Mouse (Mus musculus) adipocyte (in vitro differentiated cells): Measurements from ENCODE around the gene Tmem185b.

Experiments
- DNase-seq: peaks from one replicate; pipeline ENCODE4 v3.0.0-alpha.2; 2016; ENCODE audit warnings: low spot score

Gene Tmem185b

DNA sequence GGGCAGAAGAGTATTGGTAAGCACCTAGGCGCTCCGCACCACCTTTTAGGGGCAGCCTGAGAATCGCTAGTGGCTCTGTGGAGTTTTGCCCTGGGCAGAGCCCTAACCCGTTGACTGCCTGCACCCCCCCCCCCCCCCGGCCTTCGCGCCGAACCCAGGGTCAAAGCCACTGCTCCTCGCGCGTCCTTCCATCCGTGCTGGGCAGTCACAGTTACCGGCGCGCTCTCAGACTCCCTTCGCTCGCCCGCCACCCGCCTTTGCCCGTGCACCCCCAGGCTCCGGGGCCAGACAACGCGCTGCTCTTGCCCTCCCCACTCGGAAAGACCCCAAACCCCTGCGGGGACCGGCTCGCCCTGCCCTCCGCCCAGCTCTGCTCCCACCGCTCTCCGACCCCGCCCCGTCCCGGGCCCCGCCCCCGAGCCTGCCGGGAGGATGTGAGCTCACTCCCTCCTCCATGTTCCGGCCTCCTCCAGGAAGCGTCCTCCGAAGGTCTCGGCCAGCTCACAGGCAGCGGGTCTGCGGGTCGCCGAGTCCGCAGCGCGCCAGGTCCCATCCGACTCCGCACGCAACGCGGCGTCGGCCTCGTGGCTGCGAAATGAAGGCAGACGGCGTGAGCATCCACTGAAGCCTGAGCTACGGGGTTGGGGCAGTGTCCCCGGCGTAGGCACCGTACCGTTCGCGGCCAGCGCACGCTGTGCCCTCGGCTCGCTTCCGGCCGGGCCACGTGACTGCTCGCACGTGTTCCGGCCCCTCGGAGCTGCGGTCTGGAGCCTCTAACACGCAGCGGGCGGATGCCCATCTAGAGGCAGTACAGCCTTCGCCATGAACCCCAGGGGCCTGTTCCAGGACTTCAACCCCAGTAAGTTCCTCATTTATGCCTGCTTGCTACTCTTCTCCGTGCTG is at the start of gene Tmem185b:
TSS of gene Tmem185b (plus strand) at position 472 of the 903 bp plus-strand sequence.
- DNase-seq: peak; percentile 53

DNA sequence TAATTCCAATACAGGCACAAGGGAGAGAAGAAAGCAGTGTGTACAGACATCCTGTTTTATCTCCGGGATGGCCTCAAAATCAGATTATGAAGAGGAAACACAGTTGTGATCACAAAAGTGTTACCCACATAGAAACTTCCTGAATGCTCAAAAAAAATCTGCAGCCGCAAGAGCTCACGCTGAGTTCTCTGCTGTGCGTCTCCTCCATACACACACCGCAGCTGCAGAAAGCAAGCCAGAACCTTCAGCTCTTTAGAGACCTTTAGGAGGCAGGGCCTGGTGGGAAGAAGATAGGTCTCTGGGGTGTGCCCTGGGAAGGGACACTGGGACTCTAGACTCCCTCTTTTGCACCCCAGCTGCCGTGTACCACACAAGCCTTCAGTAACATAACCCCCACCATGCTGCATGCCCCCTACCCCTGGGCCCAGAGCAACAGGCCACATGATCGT is 49.0 kb upstream of the Tmem185b start:
- no peak for DNase-seq

DNA sequence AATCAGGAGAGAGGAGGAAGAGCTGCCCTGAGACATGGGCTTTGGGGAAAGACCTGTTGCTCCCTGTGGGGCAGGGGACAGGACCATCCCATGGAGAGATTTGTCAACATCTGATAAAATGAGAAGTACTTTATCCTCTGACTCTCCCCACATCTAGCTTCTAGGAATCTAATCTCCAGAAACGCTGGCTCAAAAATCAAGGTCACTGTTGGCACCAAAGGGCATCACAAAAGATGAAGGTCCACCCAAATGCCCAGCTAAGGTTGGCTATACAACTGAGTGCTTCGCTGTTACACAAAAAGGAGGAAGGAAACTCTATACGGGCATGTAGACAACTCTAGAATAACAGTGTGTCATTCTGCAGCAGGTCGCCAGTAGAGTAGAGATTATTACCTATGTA is 46.3 kb upstream of the Tmem185b start:
- DNase-seq: no peak

DNA sequence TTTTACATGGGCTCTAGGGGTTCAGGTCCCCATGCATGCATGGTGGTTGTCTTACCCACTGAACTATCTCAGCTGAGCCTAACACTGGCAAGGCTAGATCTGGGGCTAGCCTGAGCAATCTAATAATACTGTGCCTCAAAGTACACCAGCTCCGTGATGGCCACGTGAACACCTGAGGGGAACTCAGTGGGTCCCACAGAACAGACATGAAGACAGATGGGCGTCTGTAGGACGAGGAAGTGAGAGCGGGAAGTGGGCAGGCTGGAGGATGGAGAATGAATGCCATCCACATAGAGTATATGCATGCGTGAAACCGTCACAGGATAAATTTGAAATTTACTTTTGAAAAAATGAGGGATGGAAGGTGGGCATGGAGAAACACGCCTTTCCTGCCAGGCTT is 45.3 kb upstream of the Tmem185b start:
- no peak for DNase-seq

DNA sequence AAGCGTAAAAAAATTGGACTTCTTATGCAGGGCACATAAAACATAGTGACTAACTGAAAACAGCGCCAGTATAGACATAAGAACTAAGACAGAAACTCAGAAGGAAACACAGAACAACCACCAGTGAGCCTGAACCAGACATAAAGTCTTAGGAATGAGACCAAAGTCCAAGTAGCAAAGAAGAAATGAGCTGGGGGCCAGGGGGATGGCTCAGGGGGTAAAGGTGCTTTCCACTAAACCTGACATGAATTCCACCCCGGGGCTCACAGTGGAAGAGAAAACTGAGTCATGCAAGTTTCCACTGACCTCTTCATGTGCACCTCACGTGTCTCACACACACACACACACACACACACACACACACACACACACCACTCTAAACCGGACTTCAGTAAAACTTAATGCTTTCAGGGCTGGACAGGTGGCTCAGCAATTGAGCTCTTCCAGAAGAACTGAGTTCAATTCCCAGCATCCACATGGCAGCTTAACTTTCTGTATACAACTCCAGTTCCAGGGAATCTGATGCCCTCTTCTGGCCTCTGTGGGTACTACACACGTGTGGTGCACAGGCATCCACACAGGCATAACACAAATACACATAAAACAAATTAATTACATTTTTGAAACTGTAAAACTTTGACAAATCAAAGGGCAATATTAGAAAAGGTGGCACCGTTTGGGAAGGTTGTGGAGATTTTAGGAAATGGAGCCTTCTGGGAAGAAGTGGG is 44.6 kb upstream of the Tmem185b start:
- DNase-seq: no peak

DNA sequence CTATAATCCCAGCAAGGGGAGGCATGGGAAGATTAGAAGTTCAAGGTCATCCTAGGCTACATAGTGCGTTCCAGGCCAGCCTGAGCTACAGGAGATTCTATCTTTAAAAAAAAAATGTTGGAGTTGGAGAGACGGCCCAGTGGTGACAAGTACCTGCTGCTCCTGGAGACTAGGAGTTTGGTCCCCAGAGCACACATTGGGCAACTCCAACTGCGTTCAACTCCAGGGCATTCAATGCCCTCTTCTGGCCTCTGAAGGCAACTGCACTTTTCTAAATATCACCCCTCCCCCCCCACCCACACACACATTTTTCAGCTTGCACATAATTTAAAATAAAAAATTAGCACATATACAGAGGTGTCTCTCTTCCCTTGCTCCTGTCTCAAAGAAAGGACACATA is 43.1 kb upstream of the Tmem185b start:
- peak; percentile 44 for DNase-seq

DNA sequence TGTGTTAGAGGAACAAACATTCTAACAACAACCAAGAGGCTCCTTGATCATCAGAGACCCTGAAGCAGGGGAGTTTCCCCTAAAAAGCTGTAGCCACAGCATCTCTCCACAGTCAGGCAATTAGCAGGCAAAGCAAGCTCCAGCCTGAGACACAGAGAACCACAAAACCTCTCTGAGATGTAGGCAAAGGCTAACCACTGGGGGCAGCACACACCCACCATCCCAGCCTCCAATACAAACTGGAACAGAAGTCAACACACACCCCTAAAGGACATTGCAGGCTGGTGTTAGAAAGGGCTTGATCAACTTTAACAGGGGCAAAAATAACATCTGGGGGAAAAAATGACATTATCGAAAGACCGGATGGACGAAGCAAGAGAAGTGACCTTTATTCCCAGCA is 41.5 kb upstream of the Tmem185b start:
- DNase-seq: peak; percentile 50

DNA sequence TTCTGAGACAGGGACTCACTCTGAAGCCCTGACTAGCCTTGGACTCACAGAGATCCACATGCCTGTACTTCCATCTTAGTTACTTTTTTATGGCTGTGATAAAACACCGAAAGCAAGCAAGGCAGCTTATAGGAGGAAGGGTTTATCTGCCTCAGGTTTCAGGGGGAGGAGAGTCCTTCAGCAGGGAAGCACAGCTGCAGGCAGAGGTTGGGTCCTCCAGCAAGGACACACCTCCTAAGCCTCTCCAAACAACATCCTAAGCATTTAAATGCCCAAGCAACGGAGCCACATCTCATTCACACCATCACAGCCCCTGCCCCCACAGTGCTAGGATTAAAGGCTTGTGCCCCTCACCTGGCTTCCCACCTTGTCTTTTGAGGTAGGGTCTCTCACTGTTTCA is 40.1 kb upstream of the Tmem185b start:
- DNase-seq: no peak

DNA sequence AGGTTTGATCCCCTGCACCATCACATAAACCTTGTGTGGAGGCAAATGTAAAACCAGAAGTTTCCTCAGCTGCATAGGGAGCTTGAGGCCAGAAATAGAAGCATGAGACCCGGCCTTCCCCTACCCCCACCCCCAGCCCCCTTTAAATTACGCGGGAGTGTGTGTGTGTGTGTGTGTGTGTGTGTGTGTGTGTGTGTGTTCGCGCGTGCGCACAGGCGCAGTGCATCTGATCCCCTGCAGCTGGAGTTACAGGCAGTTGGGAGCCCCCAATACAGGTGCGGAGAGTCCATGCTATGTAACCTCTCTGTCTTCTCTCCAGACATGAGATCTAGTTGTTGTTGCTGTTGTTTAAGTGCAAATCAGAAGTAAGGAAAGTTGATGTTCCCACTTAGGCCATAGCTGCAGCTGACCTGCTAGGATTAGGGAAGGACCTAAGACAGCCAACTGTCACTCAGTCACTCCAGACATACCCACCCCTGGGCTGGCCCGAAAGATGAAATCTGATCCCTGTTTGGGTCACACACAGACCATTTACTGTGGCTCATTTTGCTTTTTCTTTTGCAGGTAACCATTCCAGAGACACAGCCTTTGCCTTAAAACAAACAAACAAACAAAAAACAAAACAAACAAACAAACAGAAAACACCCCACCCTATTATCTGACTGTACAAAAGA is 37.9 kb upstream of the Tmem185b start:
- DNase-seq: peak; percentile 51

DNA sequence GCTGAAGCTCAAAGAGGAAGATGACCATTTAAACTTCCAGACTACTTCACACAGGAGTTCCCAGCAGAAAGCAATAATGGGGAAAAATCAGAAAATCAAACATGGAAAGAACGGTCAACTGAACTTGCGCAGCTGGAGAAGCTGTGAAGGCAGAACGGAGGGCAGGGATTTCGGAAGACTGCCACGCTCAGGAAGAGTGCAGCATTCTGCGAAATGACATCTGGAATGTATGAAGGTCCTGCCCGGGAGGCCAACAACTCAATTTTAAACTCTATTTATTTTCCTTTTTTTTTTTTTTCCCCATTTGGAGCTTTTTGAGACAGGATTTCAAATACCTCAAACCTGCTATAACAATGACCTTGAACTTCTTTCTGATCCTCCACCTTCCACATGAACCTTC is 35.2 kb upstream of the Tmem185b start:
- no peak for DNase-seq

DNA sequence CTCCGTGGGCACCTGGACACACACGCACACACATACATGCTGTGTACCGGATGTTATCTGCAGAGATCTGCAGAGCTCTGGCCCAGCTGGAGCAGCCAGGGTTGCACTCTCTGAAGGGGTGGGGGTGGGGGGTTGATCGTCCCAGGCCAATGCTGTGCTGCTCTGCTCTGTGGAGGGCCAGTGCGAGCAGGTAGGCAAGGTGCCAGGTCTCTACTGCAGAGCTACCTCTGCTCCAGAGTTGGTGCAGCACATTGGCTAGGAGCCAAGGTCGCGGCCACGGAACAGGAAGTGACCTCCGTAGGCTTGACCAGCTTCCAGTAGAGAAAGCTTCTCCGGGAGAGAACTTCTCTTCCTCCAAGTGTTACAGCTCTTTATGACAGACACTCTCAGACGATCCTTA is 33.9 kb upstream of the Tmem185b start:
- DNase-seq: peak; percentile 89

DNA sequence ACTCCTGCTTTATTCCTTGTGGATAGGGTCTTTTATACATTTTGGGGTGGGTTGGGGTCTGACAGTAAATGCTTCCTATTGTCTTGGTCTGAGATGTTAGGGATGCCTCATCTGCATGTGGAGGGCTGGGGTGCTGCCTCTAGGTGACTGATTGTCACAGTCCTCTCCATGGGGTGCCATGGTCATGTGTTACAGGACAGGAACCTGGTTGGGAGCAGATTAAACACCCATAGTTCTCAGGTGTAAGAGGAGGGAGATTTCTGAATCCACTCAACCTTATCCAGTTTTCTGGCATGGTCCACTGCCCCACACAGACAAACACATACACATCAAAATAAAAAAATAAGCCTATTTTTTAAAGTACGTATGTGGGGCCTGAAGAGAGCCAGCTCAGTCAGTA is 33.5 kb upstream of the Tmem185b start:
- no peak for DNase-seq

DNA sequence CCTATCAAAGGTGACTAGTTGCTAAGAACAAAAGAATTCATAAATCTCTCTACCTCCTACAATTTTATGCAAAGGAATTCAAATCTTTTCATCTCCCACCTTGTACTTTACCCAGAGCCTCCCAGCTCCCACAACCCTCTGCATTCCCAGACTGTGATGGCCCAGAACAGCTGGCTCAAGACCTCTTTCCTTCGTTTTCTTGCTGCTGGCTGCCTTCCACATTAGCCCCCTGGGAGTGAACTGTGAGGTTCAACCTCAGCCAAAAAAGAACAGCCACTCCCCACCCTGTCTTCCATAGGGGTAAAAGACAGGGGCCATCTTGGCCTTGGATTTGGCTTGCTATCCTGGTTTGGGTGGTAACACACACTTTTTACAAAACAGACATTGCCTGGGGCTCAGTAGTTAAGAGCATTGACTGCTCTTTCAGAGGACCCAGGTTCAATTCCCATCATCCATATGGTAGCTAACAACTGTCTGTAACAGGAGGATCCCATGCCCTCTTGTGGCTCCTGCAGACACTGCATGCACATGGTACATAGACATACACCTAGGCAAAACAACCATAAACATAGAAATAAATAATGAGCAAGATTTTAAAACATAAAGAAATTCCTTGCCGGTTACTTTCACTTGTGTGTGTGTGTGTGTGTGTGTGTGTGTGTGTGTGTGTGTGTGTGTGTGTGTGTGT is 31.8 kb upstream of the Tmem185b start:
- DNase-seq: no peak

DNA sequence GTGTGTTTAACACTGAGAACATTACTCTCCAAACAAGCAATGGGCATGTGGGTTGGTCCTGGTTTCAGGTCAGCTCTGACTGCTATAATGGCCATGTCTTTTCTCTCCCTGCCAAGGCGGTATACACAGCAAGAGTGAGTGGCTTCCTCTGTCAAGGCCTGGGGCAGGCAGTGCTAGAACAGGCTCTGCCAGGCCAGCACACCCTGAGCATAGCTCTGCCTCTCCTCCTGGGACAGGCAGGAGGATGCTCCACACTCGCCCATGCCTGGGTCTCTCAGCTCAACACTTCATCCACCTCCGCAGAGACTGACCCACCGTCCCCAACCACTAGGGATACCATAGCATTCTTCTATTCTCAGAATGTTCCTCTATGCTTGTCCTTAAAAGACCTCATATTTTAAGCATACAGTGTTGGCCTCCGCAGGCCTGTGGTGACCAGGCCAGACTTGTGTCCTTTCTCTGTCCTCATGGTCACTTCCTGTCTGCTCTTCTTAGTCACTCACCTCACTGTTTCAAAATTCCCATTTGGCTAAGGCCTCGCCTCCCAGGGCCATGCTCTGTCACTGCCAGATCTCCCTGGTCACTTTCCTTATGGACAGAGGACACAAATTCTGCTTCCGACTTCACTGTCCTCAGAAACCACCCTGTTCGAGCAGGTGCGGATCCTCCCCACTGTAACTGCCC is 31.1 kb upstream of the Tmem185b start:
- no peak for DNase-seq

DNA sequence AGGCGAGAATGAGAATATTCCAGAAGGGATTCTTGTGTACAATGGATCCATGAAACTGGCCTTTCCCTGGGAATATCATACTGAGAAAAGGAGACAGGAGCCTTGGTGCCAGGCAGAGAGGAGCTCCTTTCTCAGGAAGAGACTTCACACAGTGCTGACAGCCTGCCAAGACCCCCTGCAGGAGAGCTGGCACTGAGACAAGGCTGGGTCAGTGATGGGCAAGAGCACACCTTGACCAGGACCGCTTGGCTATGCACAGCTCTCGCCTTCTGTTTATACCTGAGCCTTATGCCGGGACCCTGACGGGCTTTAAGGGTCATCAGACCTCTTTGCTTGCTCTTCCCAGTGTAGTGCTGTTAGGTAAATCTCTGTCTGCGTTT is 30.6 kb upstream of the Tmem185b start:
- DNase-seq: no peak

DNA sequence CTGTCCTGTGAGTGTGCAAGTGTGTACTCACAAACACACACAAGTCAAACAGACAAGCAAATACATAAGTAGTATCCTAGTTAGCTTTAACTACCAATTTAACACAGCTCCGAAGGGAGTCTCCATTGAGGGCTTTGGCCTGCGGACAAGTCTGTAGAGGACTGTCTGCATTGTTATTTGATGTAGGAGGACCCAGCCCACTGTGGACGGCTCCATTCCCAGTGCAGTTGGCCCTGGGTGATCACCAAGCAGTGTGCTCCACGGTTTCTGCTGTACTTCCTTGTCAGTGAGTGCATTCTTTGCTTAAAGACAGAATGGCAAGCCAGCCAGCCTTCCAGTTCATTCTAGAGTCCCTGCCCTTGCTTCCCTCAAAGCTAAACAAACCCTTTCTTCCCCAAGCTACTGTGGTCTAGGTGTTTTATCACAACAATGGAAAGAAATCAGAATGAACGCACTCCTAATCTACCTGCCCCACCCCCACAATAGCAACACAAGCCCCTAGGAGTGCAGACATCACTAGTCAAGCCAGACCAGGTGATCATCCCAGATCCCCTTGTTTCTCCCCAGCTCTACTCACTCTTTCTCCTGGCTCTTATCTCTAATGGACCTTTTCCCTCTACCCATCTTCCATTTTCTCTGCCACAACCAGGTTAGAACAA is 28.5 kb upstream of the Tmem185b start:
- DNase-seq: no peak

DNA sequence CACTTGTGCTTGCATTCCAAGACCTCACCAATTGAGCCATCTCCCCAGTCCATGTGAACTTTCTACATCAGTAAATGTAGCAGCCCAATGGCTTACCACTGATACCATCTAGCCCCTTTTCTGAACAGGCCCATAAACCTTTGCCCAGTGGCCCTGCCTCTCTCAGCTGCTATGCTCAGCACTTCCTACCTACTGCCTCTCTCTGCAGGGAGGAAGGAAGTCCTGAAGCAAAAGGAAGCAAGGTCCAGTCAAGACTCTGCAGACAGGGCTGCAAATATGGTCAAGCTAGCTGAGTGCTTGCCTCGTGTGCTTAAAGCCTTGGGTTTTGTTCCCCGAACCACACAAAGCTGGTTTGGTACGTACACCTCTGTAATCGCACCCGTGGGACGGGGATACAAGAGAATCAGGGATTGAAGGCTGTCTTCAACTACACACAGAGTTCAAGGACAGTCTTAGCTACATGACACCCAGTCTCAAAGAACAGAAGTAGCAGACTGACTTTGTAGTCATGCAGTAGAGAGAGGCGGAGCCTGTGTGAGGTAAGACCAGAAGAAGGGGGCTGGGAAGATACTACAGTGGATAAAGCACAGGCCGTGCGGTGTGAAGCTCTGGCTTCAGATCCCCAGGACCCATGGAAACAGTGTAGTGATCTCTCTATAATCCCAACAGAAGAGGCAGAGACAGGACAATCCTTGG is 27.3 kb upstream of the Tmem185b start:
- DNase-seq: no peak

DNA sequence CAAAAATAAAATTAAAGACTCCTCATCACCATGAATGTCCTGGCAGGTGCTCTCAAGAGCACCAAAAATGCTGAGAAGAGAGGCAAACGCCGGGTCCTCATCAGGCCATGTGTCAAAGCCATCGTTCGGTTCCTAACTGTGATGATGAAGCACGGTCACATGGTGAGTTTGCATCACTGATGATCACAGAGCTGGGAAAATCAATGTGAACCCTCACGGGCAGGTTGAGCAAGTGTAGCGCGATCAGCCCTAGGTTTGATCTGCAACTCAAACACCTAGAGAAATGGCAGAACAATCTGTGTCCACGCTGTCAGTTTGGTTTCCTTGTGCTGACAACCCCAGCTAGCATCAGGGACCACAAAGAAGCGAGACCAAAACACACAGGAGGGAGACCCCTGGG is 26.5 kb upstream of the Tmem185b start:
- DNase-seq: no peak

DNA sequence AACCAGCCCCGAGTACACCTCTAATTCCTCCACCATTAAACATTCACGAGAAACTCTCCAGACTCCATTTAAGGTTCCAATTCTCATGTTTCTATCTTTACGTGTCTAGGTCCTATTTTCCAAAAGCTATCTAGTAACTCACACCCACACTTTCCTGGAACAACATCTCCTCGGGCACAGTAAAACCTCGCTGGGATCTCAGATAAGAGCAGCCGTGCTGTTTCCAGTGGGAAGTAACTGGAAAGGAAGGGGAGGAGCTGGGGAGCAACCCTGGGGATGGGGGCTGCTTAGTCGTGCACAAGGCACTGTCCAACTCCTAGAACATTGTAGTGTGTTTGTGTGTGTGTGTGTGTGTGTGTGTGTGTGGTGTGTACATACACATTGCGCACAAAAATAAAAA is 24.1 kb upstream of the Tmem185b start:
- DNase-seq: no peak

DNA sequence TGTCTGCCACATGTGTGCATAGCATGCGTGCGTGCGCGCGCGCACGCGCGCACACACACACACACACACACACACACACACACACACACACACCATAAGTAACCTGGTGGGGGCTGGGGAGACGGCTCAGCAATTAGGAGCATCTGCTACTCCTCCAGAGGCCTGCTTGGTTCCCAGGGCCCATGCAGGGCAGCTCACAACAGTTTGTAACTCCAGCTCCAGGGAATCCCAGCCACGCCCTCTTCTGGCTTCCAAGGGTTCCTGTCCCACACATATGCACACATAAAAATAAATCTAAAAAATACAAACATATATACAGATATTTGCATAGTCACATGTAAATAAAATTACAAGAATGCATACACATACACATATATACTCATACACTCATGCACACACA is 23.2 kb upstream of the Tmem185b start:
- peak; percentile 28 for DNase-seq
